Mouse (Mus musculus) cerebellum, adult 2 months (tissue): Measurements from ENCODE around the gene Mtrf1l.
A peak's percentile ranks its signal among the peaks of the same experiment; 100 is the strongest.

Experiments
- CTCF ChIP-seq: fragments of 200-500 bp; IDR thresholded peaks from 2 replicates; pipeline ENCODE4 v1.5.1; 2011; ENCODE audit warnings: low read depth, mild to moderate bottlenecking, control low read depth, low read length, moderate library complexity, borderline replicate concordance; ENCODE audit not compliant: insufficient read depth
- POLR2A ChIP-seq: fragments of 200-500 bp; IDR thresholded peaks from 2 replicates; pipeline ENCODE4 v1.6.1; 2011; ENCODE audit warnings: low read length, control low read depth, borderline replicate concordance; ENCODE audit not compliant: insufficient read depth

DNA sequence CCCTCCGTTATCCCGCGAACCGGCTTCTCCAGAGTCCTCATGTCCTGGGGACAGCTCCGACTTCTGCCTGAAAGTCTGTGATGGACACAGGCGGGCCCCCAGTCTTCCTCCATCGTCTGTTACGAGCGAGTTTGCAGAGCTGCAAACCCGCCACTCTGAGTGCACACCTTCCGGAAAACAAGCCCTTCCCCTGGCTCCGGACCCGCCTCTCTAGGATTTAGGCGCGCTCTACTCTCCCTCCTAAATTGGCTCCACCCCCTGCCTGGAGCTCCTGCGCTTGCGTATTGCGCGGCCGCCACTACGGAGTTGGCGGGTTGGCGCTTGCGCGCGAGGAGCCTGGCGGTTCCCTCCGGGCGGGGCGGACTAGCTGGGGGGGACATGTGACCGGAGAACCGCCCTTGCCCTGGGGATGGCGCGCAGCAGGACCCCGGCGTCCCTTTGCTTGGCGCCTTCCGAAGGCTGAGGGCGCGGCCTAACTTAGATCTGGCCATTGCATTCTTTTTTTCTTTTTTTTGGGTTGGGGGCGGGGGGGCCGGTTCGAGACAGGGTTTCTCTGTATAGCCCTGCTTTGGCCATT, 17.9 kb downstream of the Mtrf1l start:
- TF ChIP-seq POLR2A (peak; percentile 67; the same call in 1 of the 2 replicates), CTCF (no peak)
